28 mouse cellular contexts compared by ENCODE assay signal in the genomic region with DNA sequence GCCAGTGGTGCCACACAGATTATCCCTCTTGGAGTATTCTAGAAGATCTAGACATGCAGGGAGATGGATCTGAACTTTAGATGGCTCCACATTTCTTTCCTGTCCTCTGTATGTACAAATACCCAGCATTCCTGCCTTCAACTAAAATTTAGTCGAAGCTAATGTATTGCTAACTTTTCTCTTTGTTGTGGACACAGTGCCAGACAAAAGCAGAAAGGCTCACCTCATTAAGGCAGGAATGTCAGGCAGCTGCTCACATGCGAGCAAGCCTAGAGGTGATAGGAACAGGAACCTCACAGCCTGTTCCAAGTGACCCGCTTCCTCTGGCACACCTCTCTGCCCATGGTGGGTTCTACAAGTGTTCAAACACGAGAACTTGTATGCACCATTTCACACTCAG. TPM values are rescaled to one million over a fixed set of nuclear protein-coding genes. Genes with fewer than 3 reads are reported as not detected.
DNase-seq lines count a peak whose midpoint lies in the region; ATAC-seq and TF ChIP-seq lines count a peak whose summit lies in the region.
"Had no signal": no experiment of that assay in that cellular context is flagged by ENCODE, and none has a peak within 500 bp of the region (broad histone marks: within the 10 kb centered on the region; RNA-seq: fewer than 3 reads in every experiment).

No protein-coding gene starts in this region.

- DNase-seq in lung, embryonic 14.5 days = peak; percentile 12
- no peak for DNase-seq in lung, postnatal 14 days
- DNase-seq in ES-CJ7 (ENCODE audit: low read depth, low spot score) (peak; percentile 26), ZHBTc4 (ENCODE audit: low read depth, low spot score) (peak; percentile 74)
- DNase-seq in Muller cell, postnatal 12 days (ENCODE audit: inconsistent ontology term) = peak; percentile 63
- DNase-seq in right cerebral cortex, postnatal 25 days = no peak
- no peak for DNase-seq in frontal cortex, postnatal 10 days (ENCODE audit: low spot score in 2 of 2)
- DNase-seq in hindbrain, embryonic 10.5 days (ENCODE audit: low spot score) = no peak
- DNase-seq: adrenal gland, adult 2 months; adrenal gland, postnatal 10 days; adrenal gland, postnatal 25 days; cerebellum, adult 11 months; cerebellum, adult 18-20 months; cerebellum, adult 8-10 months; cerebellum, adult 9-11 months; cerebellum, postnatal 14 days; cerebellum, postnatal 36 days; embryo, embryonic 11 days had no signal

- no peaks in the 10 kb centered on the region for H3K4me1 ChIP-seq in lung, embryonic 14.5 days (ENCODE audit: insufficient read depth)
- peaks cover 15% of the 10 kb centered on the region; the same call in 1 of the 2 replicates for H3K4me1 ChIP-seq in hindbrain, embryonic 10.5 days (replicated peaks)
- H3K4me1 ChIP-seq: embryonic facial prominence, embryonic 13.5 days; embryonic facial prominence, embryonic 15.5 days; forebrain, embryonic 12.5 days had no signal

- H3K4me3 ChIP-seq in lung, embryonic 14.5 days (ENCODE audit: low read depth, low read length) = no peak overlapping the region
- no peak overlapping the region for H3K4me3 ChIP-seq in hindbrain, embryonic 10.5 days
- H3K4me3 ChIP-seq: embryonic facial prominence, embryonic 13.5 days; embryonic facial prominence, embryonic 15.5 days; erythroblast, embryonic 14.5 days; forebrain, embryonic 10.5 days; forebrain, embryonic 12.5 days had no signal

- ATAC-seq in lung, embryonic 14.5 days (ENCODE audit: insufficient read depth) = 0 out of 2 replicates have a peak, but pooled peaks have one; percentile 8
- ATAC-seq: forebrain, embryonic 14.5 days; forebrain, embryonic 16.5 days had no signal

- no peaks in the 10 kb centered on the region for H3K9me3 ChIP-seq in lung, embryonic 14.5 days (ENCODE audit: low read depth, low read length)
- no peaks in the 10 kb centered on the region for H3K9me3 ChIP-seq in hindbrain, embryonic 10.5 days
- H3K9me3 ChIP-seq: embryonic facial prominence, embryonic 13.5 days; embryonic facial prominence, embryonic 15.5 days; forebrain, embryonic 10.5 days; forebrain, embryonic 12.5 days had no signal

- no peaks in the 10 kb centered on the region for H3K27me3 ChIP-seq in lung, embryonic 14.5 days (ENCODE audit: insufficient read depth, low read length)
- H3K27me3 ChIP-seq in hindbrain, embryonic 10.5 days (ENCODE audit: insufficient read depth, poor library complexity, severe bottlenecking) = no peaks in the 10 kb centered on the region
- H3K27me3 ChIP-seq: embryonic facial prominence, embryonic 13.5 days; embryonic facial prominence, embryonic 15.5 days; forebrain, embryonic 12.5 days had no signal

- no peak overlapping the region for H3K4me2 ChIP-seq in lung, embryonic 14.5 days
- H3K4me2 ChIP-seq: embryonic facial prominence, embryonic 13.5 days; embryonic facial prominence, embryonic 15.5 days; forebrain, embryonic 12.5 days had no signal

- WGBS in lung, embryonic 14.5 days = 26% methylated on average over 4 of the region's 4 CpGs
- 58% methylated on average over 4 of the region's 4 CpGs for WGBS in hindbrain, embryonic 10.5 days

- no peak overlapping the region for H3K27ac ChIP-seq in lung, embryonic 14.5 days (ENCODE audit: low read depth)
- H3K27ac ChIP-seq in hindbrain, embryonic 10.5 days = no peak overlapping the region
- H3K27ac ChIP-seq: embryonic facial prominence, embryonic 13.5 days; embryonic facial prominence, embryonic 15.5 days; forebrain, embryonic 10.5 days; forebrain, embryonic 12.5 days had no signal

- TF ChIP-seq CTCF in lung, embryonic 14.5 days (IDR thresholded peaks at IDR 0.05; ENCODE audit: low read depth) = no peak

- H3K36me3 ChIP-seq in lung, embryonic 14.5 days (ENCODE audit: insufficient read depth) = no peaks in the 10 kb centered on the region
- no peaks in the 10 kb centered on the region for H3K36me3 ChIP-seq in hindbrain, embryonic 10.5 days
- H3K36me3 ChIP-seq: embryonic facial prominence, embryonic 13.5 days; embryonic facial prominence, embryonic 15.5 days; forebrain, embryonic 10.5 days; forebrain, embryonic 12.5 days; G1E had no signal

- no peak overlapping the region for H3K9ac ChIP-seq in lung, embryonic 14.5 days
- H3K9ac ChIP-seq: embryonic facial prominence, embryonic 13.5 days; embryonic facial prominence, embryonic 15.5 days; forebrain, embryonic 12.5 days had no signal

RNA-seq across cellular contexts. Expression of a gene that starts 26.2 kb away (rescaled TPM):
- polyA plus RNA-seq in lung, embryonic 14.5 days (2014; fragmentation: Nextera tagmentation; extraction: Ambion mirVana) = not detected in 2 replicates
- not detected in 2 replicates for polyA plus RNA-seq in hindbrain, embryonic 10.5 days (2016; fragmentation: Nextera tagmentation; extraction: Ambion mirVana)
- polyA plus RNA-seq: adrenal gland, adult 2 months; C2C12; erythroblast, embryonic 14.5 days; forebrain, embryonic 10.5 days; forebrain, embryonic 12.5 days; forebrain, embryonic 14.5 days; frontal cortex, adult 2 months; G1E had no signal

Comparison
In these comparisons a context has a peak if more than half of its experiments do, and no peak if none do; other contexts are left out.
1. DNase-seq: peak in lung, embryonic 14.5 days (single experiment), ES-CJ7 (single experiment), Muller cell, postnatal 12 days (single experiment) and ZHBTc4 (single experiment); none in lung, postnatal 14 days (single experiment), right cerebral cortex, postnatal 25 days (single experiment), frontal cortex, postnatal 10 days (0 of 2) and hindbrain, embryonic 10.5 days (single experiment).